Mouse (Mus musculus): ENCODE data around the gene Fam189b.
"Not testable (repeated sequence)": the region's sequence is repeated elsewhere in the genome, so short reads cannot be mapped to it uniquely, and the experiment has no call there.

The Fam189b gene

GRCm38 (mm10) chr3:89206695-89207094 lies 23.8 kb downstream of the Fam189b start:
- no peak for DNase-seq

GRCm38 (mm10) chr3:89208075-89208657 lies 25.2 kb downstream of the Fam189b start:
- no peak for DNase-seq

GRCm38 (mm10) chr3:89208736-89209135 lies 25.8 kb downstream of the Fam189b start:
- DNase-seq: no peak

- DNase-seq: no peak
Measured at GRCm38 (mm10) chr3:89209731-89210130, 26.8 kb downstream of the Fam189b start.

- DNase-seq: no peak
Measured at GRCm38 (mm10) chr3:89210162-89210561, 27.2 kb downstream of the Fam189b start.

- DNase-seq: no peak
Measured at GRCm38 (mm10) chr3:89210731-89211130, 27.8 kb downstream of the Fam189b start.

GRCm38 (mm10) chr3:89213803-89214530 lies 31.0 kb downstream of the Fam189b start:
- peak; percentile 85 to 88 for DNase-seq

- DNase-seq: no peak
Measured at GRCm38 (mm10) chr3:89214681-89215411, 31.9 kb downstream of the Fam189b start, which contains the start of gene Thbs3. Gene Thbs3 (plus strand): TSS chr3:89215180.

- DNase-seq: peak; percentile 87 to 91
Measured at GRCm38 (mm10) chr3:89215853-89216252, 32.9 kb downstream of the Fam189b start.

- DNase-seq: not testable (repeated sequence)
Measured at GRCm38 (mm10) chr3:89216407-89216806, 33.5 kb downstream of the Fam189b start.

GRCm38 (mm10) chr3:89218271-89218670 lies 35.3 kb downstream of the Fam189b start:
- no peak for DNase-seq

GRCm38 (mm10) chr3:89219546-89219945 lies 36.6 kb downstream of the Fam189b start:
- no peak for DNase-seq

- no peak for DNase-seq
Measured at GRCm38 (mm10) chr3:89221167-89221566, 38.2 kb downstream of the Fam189b start.

GRCm38 (mm10) chr3:89224796-89225195 lies 41.9 kb downstream of the Fam189b start:
- DNase-seq: no peak

GRCm38 (mm10) chr3:89225321-89225815 lies 42.4 kb downstream of the Fam189b start:
- DNase-seq: no peak

GRCm38 (mm10) chr3:89225918-89226317 lies 43.0 kb downstream of the Fam189b start:
- DNase-seq: no peak

- no peak for DNase-seq
Measured at GRCm38 (mm10) chr3:89226361-89226760, 43.4 kb downstream of the Fam189b start.

- DNase-seq: no peak
Measured at GRCm38 (mm10) chr3:89226900-89227299, 44.0 kb downstream of the Fam189b start, which contains the start of gene Mtx1. Gene Mtx1 (minus strand): TSS chr3:89227088.

GRCm38 (mm10) chr3:89227307-89228179 lies 44.6 kb downstream of the Fam189b start:
- peak; percentile 41 to 54 for DNase-seq

GRCm38 (mm10) chr3:89228180-89228549 lies 45.2 kb downstream of the Fam189b start:
- DNase-seq: peak; percentile 87 to 90

GRCm38 (mm10) chr3:89228836-89229235 lies 45.9 kb downstream of the Fam189b start, which contains the start of gene Muc1:
Gene Muc1 (plus strand): TSS chr3:89229057.
- no peak for DNase-seq

- no peak for DNase-seq
Measured at GRCm38 (mm10) chr3:89229276-89229675, 46.3 kb downstream of the Fam189b start.

Data from cerebellum, postnatal 36 days (tissue).